Mouse (Mus musculus): ENCODE data around the gene Rnf151. TPM values are rescaled to one million over a fixed set of nuclear protein-coding genes. Genes with fewer than 3 reads are reported as not detected.

Gene Rnf151
- total and polyA plus RNA-seq, 2 experiments from 2014 or later = not detected

GRCm38 (mm10) chr17:24716166-24716682 is 1.6 kb downstream of the Rnf151 start:
- Histone ChIP-seq H3K4me2 (ENCODE audit: low read depth) (no peak overlapping the region), H3K4me3 (ENCODE audit: low read depth, low read length) (no peak overlapping the region), H3K27me3 (ENCODE audit: insufficient read depth, low read length) (no peaks in the 10 kb centered on the region), H3K27ac (ENCODE audit: low read depth, low read length) (no peak overlapping the region), H3K9me3 (ENCODE audit: low read length) (no peaks in the 10 kb centered on the region), H3K36me3 (ENCODE audit: insufficient read depth) (peaks cover under 1% of the 10 kb centered on the region), H3K9ac (no peak overlapping the region), H3K4me1 (ENCODE audit: insufficient read depth) (peaks cover 1% of the 10 kb centered on the region; the same call in 1 of the 2 replicates)
- DNase-seq (no peak), ATAC-seq (no peak)
- TF ChIP-seq CTCF (IDR thresholded peaks at IDR 0.05; ENCODE audit: low read depth) = no peak
- 94% methylated on average over 15 of the region's 15 CpGs for WGBS

- Histone ChIP-seq H3K4me2 (ENCODE audit: low read depth) (no peak overlapping the region), H3K36me3 (ENCODE audit: insufficient read depth) (no peaks in the 10 kb centered on the region), H3K4me1 (ENCODE audit: insufficient read depth) (no peaks in the 10 kb centered on the region), H3K27me3 (ENCODE audit: insufficient read depth, low read length) (no peaks in the 10 kb centered on the region), H3K9me3 (ENCODE audit: low read length) (no peaks in the 10 kb centered on the region), H3K27ac (ENCODE audit: low read depth, low read length) (no peak overlapping the region), H3K9ac (no peak overlapping the region), H3K4me3 (ENCODE audit: low read depth, low read length) (no peak overlapping the region)
- ATAC-seq (no peak), DNase-seq (no peak)
- WGBS = 48% methylated on average over 6 of the region's 6 CpGs
- TF ChIP-seq CTCF (IDR thresholded peaks at IDR 0.05; ENCODE audit: low read depth) = no peak
Observed at GRCm38 (mm10) chr17:24715556-24715955, 2.3 kb downstream of the Rnf151 start.

- Histone ChIP-seq H3K27ac (ENCODE audit: low read depth, low read length) (no peak overlapping the region), H3K9me3 (ENCODE audit: low read length) (no peaks in the 10 kb centered on the region), H3K4me3 (ENCODE audit: low read depth, low read length) (no peak overlapping the region), H3K27me3 (ENCODE audit: insufficient read depth, low read length) (no peaks in the 10 kb centered on the region), H3K9ac (no peak overlapping the region), H3K36me3 (ENCODE audit: insufficient read depth) (peaks cover 16% of the 10 kb centered on the region), H3K4me1 (ENCODE audit: insufficient read depth) (peaks cover 3% of the 10 kb centered on the region; the same call in 1 of the 2 replicates), H3K4me2 (ENCODE audit: low read depth) (no peak overlapping the region)
- DNase-seq (peak; percentile 33), ATAC-seq (no peak)
- WGBS = 36% methylated on average over 2 of the region's 2 CpGs
- TF ChIP-seq CTCF (IDR thresholded peaks at IDR 0.05; ENCODE audit: low read depth) = peak; percentile 53
Observed at GRCm38 (mm10) chr17:24708646-24709045, 9.2 kb downstream of the Rnf151 start.

- no peaks in the 10 kb centered on the region for H3K9me3 ChIP-seq (ENCODE audit: low read length)
- peaks cover 3% of the 10 kb centered on the region; the same call in 1 of the 2 replicates for H3K4me1 ChIP-seq (ENCODE audit: insufficient read depth)
- peaks cover 20% of the 10 kb centered on the region for H3K36me3 ChIP-seq (ENCODE audit: insufficient read depth)
- no peak for TF ChIP-seq CTCF (IDR thresholded peaks at IDR 0.05; ENCODE audit: low read depth)
- peak; percentile 62; the same call in 1 of the 2 replicates for ATAC-seq
- no peak for DNase-seq
- WGBS = 5% methylated on average over 24 of the region's 24 CpGs
- peak overlapping the region; percentile 67; the same call in 1 of the 2 replicates for H3K27ac ChIP-seq (ENCODE audit: low read depth, low read length)
- peak overlapping the region; percentile 62 for H3K4me2 ChIP-seq (ENCODE audit: low read depth)
- H3K9ac ChIP-seq = peak overlapping the region; percentile 62
- peak overlapping the region; percentile 58 for H3K4me3 ChIP-seq (ENCODE audit: low read depth, low read length)
- H3K27me3 ChIP-seq (ENCODE audit: insufficient read depth, low read length) = no peaks in the 10 kb centered on the region
Observed at GRCm38 (mm10) chr17:24707801-24708425, 9.9 kb downstream of the Rnf151 start.

GRCm38 (mm10) chr17:24706982-24707800 is 10.7 kb downstream of the Rnf151 start, which contains the start of gene Tbl3:
Gene Tbl3 (minus strand): TSS chr17:24707660.
- H3K36me3 ChIP-seq (ENCODE audit: insufficient read depth) = peaks cover 27% of the 10 kb centered on the region
- WGBS = 4% methylated on average over 32 of the region's 32 CpGs
- DNase-seq = peak; percentile 98
- peak within 1 kb of the TSS; percentile 58 for H3K4me3 ChIP-seq (ENCODE audit: low read depth, low read length)
- no peaks in the 10 kb centered on the region for H3K9me3 ChIP-seq (ENCODE audit: low read length)
- peak within 1 kb of the TSS; percentile 62 for H3K4me2 ChIP-seq (ENCODE audit: low read depth)
- no peaks in the 10 kb centered on the region for H3K27me3 ChIP-seq (ENCODE audit: insufficient read depth, low read length)
- peak; percentile 97 for ATAC-seq
- peak within 1 kb of the TSS; percentile 67 for H3K27ac ChIP-seq (ENCODE audit: low read depth, low read length)
- TF ChIP-seq CTCF (IDR thresholded peaks at IDR 0.05; ENCODE audit: low read depth) = no peak
- H3K4me1 ChIP-seq (ENCODE audit: insufficient read depth) = peaks cover 3% of the 10 kb centered on the region; the same call in 1 of the 2 replicates
- H3K9ac ChIP-seq = peak within 1 kb of the TSS; percentile 62

GRCm38 (mm10) chr17:24705821-24706220 is 12.0 kb downstream of the Rnf151 start:
- Histone ChIP-seq H3K9me3 (ENCODE audit: low read length) (no peaks in the 10 kb centered on the region), H3K9ac (no peak overlapping the region), H3K4me1 (ENCODE audit: insufficient read depth) (peaks cover 3% of the 10 kb centered on the region; the same call in 1 of the 2 replicates), H3K36me3 (ENCODE audit: insufficient read depth) (peaks cover 40% of the 10 kb centered on the region), H3K4me2 (ENCODE audit: low read depth) (no peak overlapping the region), H3K27me3 (ENCODE audit: insufficient read depth, low read length) (no peaks in the 10 kb centered on the region), H3K4me3 (ENCODE audit: low read depth, low read length) (no peak overlapping the region), H3K27ac (ENCODE audit: low read depth, low read length) (no peak overlapping the region)
- DNase-seq = no peak
- TF ChIP-seq CTCF (IDR thresholded peaks at IDR 0.05; ENCODE audit: low read depth) = no peak
- ATAC-seq = no peak
- 95% methylated on average over 3 of the region's 3 CpGs for WGBS

Measured in forebrain, postnatal 0 days (tissue).